Mouse (Mus musculus) adrenal gland, adult 18-20 months (tissue): Measurements from ENCODE around the gene Zfp326. TPM values are rescaled to one million over a fixed set of nuclear protein-coding genes. Genes with fewer than 3 reads are reported as not detected.

Source experiments
- DNase-seq, 2 experiments: peaks; one replicate each; pipeline ENCODE4 v3.0.0; 2021 to 2022; ENCODE audit warnings: low spot score in 2 of 2
- long read RNA-seq, 2 experiments: library from polyadenylated mRNA; stranded (forward); transcript quantifications; one replicate each; pipeline ENCODE4 v2.0.0; 2021
- total RNA-seq, 2 experiments: library from RNA; stranded (reverse); gene quantifications; 1 replicate in 1 of 2; 2 replicates in 1 of 2; pipeline ENCODE4 v1.2.3; 2021

The Zfp326 gene
- total RNA-seq: 10 to 100 TPM; 26.3 to 26.4 TPM
- long read RNA-seq, experiment 1, partial matches to known transcripts: 0 of 3 reads
- long read RNA-seq, experiment 1, other reads (novel, unspliced or antisense): 1 of 3 reads
- long read RNA-seq, experiment 2, partial matches to known transcripts: 8 of 13 reads
- long read RNA-seq, experiment 2, other reads (novel, unspliced or antisense): 3 of 13 reads

- DNase-seq: peak; percentile 86 to 89
These were observed at the start of gene Zfp326 for GRCm38 (mm10) chr5:105876068-105876924. Gene Zfp326 (plus strand): TSS chr5:105876565.

- no peak for DNase-seq
These were observed 49.4 kb upstream of the Zfp326 start for GRCm38 (mm10) chr5:105826916-105827510.

- no peak for DNase-seq
These were observed 48.3 kb upstream of the Zfp326 start for GRCm38 (mm10) chr5:105828050-105828449.

GRCm38 (mm10) chr5:105829008-105829586 is 47.3 kb upstream of the Zfp326 start:
- DNase-seq: no peak

- no peak for DNase-seq
These were observed 44.2 kb upstream of the Zfp326 start for GRCm38 (mm10) chr5:105832140-105832539.

- DNase-seq: no peak
These were observed 42.4 kb upstream of the Zfp326 start for GRCm38 (mm10) chr5:105833923-105834322.

- DNase-seq: peak; percentile 58 to 71
These were observed 40.4 kb upstream of the Zfp326 start for GRCm38 (mm10) chr5:105836006-105836405.

- DNase-seq: no peak
These were observed 36.5 kb upstream of the Zfp326 start for GRCm38 (mm10) chr5:105839740-105840310.

- no peak for DNase-seq
These were observed 32.2 kb upstream of the Zfp326 start for GRCm38 (mm10) chr5:105844044-105844753.

GRCm38 (mm10) chr5:105845041-105845440 is 31.3 kb upstream of the Zfp326 start:
- DNase-seq: no peak

- DNase-seq: no peak
These were observed 28.6 kb upstream of the Zfp326 start for GRCm38 (mm10) chr5:105847726-105848125.

GRCm38 (mm10) chr5:105849222-105849621 is 27.1 kb upstream of the Zfp326 start:
- no peak for DNase-seq

GRCm38 (mm10) chr5:105849643-105850042 is 26.7 kb upstream of the Zfp326 start:
- no peak for DNase-seq

GRCm38 (mm10) chr5:105853271-105853670 is 23.1 kb upstream of the Zfp326 start:
- DNase-seq: no peak

GRCm38 (mm10) chr5:105857486-105857885 is 18.9 kb upstream of the Zfp326 start:
- peak in 1 of 2 experiments; percentile 23 for DNase-seq

GRCm38 (mm10) chr5:105858754-105859694 is 17.3 kb upstream of the Zfp326 start:
- DNase-seq: no peak

GRCm38 (mm10) chr5:105859716-105860460 is 16.5 kb upstream of the Zfp326 start:
- no peak for DNase-seq

GRCm38 (mm10) chr5:105860461-105860835 is 15.9 kb upstream of the Zfp326 start:
- no peak for DNase-seq

- DNase-seq: no peak
These were observed 14.7 kb upstream of the Zfp326 start for GRCm38 (mm10) chr5:105861616-105862015.
